Mouse (Mus musculus): ENCODE data around the gene Gm9964. TPM values are rescaled to one million over a fixed set of nuclear protein-coding genes. Genes with fewer than 3 reads are reported as not detected.
"Not testable (repeated sequence)": the region's sequence is repeated elsewhere in the genome, so short reads cannot be mapped to it uniquely, and the experiment has no call there.

The Gm9964 gene
- polyA plus RNA-seq, 1 experiment, result not detected

GRCm38 (mm10) chr11:79325663-79326062 is 29.0 kb upstream of the Gm9964 start:
- no peak for TF ChIP-seq POLR2A (IDR thresholded peaks at IDR 0.05; ENCODE audit: extremely low read depth, insufficient read depth, low read length)
- no peak for TF ChIP-seq CTCF (IDR thresholded peaks at IDR 0.05; ENCODE audit: extremely low read depth, insufficient read depth, low read length)
- H3K27ac ChIP-seq (ENCODE audit: insufficient read depth, low read length), result no peak overlapping the region
- H3K4me3 ChIP-seq (ENCODE audit: insufficient read depth, low read length), result no peak overlapping the region
- no peaks in the 10 kb centered on the region for H3K4me1 ChIP-seq (ENCODE audit: control insufficient read depth, insufficient read depth, low read length)

- Histone ChIP-seq H3K27ac (ENCODE audit: insufficient read depth, low read length) (no peak overlapping the region), H3K4me1 (ENCODE audit: control insufficient read depth, insufficient read depth, low read length) (no peaks in the 10 kb centered on the region), H3K4me3 (ENCODE audit: insufficient read depth, low read length) (no peak overlapping the region)
- TF ChIP-seq CTCF (IDR thresholded peaks at IDR 0.05; ENCODE audit: extremely low read depth, insufficient read depth, low read length) (no peak), POLR2A (IDR thresholded peaks at IDR 0.05; ENCODE audit: extremely low read depth, insufficient read depth, low read length) (no peak)
Observed at GRCm38 (mm10) chr11:79323985-79324685, 27.4 kb upstream of the Gm9964 start.

GRCm38 (mm10) chr11:79319807-79320206 is 23.1 kb upstream of the Gm9964 start:
- TF ChIP-seq POLR2A (IDR thresholded peaks at IDR 0.05; ENCODE audit: extremely low read depth, insufficient read depth, low read length) (no peak), CTCF (IDR thresholded peaks at IDR 0.05; ENCODE audit: extremely low read depth, insufficient read depth, low read length) (no peak)
- Histone ChIP-seq H3K4me3 (ENCODE audit: insufficient read depth, low read length) (no peak overlapping the region), H3K4me1 (ENCODE audit: control insufficient read depth, insufficient read depth, low read length) (no peaks in the 10 kb centered on the region)

GRCm38 (mm10) chr11:79316807-79317345 is 20.2 kb upstream of the Gm9964 start:
- TF ChIP-seq POLR2A (IDR thresholded peaks at IDR 0.05; ENCODE audit: extremely low read depth, insufficient read depth, low read length) (no peak), CTCF (IDR thresholded peaks at IDR 0.05; ENCODE audit: extremely low read depth, insufficient read depth, low read length) (no peak)

More at GRCm38 (mm10) chr11:79319807-79320206, 23.1 kb upstream of the Gm9964 start:
- H3K27ac ChIP-seq (ENCODE audit: insufficient read depth, low read length), result no peak overlapping the region

GRCm38 (mm10) chr11:79310467-79310866 is 13.8 kb upstream of the Gm9964 start:
- no peak overlapping the region for H3K4me3 ChIP-seq (ENCODE audit: insufficient read depth, low read length)
- H3K27ac ChIP-seq (ENCODE audit: insufficient read depth, low read length), result no peak overlapping the region
- no peaks in the 10 kb centered on the region for H3K4me1 ChIP-seq (ENCODE audit: control insufficient read depth, insufficient read depth, low read length)
- TF ChIP-seq CTCF (IDR thresholded peaks at IDR 0.05; ENCODE audit: extremely low read depth, insufficient read depth, low read length) (no peak), POLR2A (IDR thresholded peaks at IDR 0.05; ENCODE audit: extremely low read depth, insufficient read depth, low read length) (no peak)

More at GRCm38 (mm10) chr11:79316807-79317345, 20.2 kb upstream of the Gm9964 start:
- no peak overlapping the region for H3K27ac ChIP-seq (ENCODE audit: insufficient read depth, low read length)
- H3K4me3 ChIP-seq (ENCODE audit: insufficient read depth, low read length), result no peak overlapping the region
- H3K4me1 ChIP-seq (ENCODE audit: control insufficient read depth, insufficient read depth, low read length), result no peaks in the 10 kb centered on the region

- no peak overlapping the region for H3K27ac ChIP-seq (ENCODE audit: insufficient read depth, low read length)
Observed at GRCm38 (mm10) chr11:79307560-79308200, 11.0 kb upstream of the Gm9964 start.

GRCm38 (mm10) chr11:79306996-79307395 is 10.3 kb upstream of the Gm9964 start:
- H3K27ac ChIP-seq (ENCODE audit: insufficient read depth, low read length), result no peak overlapping the region
- no peaks in the 10 kb centered on the region for H3K4me1 ChIP-seq (ENCODE audit: control insufficient read depth, insufficient read depth, low read length)
- H3K4me3 ChIP-seq (ENCODE audit: insufficient read depth, low read length), result no peak overlapping the region
- TF ChIP-seq POLR2A (IDR thresholded peaks at IDR 0.05; ENCODE audit: extremely low read depth, insufficient read depth, low read length), result no peak
- no peak for TF ChIP-seq CTCF (IDR thresholded peaks at IDR 0.05; ENCODE audit: extremely low read depth, insufficient read depth, low read length)

More at GRCm38 (mm10) chr11:79307560-79308200, 11.0 kb upstream of the Gm9964 start:
- Histone ChIP-seq H3K4me1 (ENCODE audit: control insufficient read depth, insufficient read depth, low read length) (no peaks in the 10 kb centered on the region), H3K4me3 (ENCODE audit: insufficient read depth, low read length) (no peak overlapping the region)
- TF ChIP-seq POLR2A (IDR thresholded peaks at IDR 0.05; ENCODE audit: extremely low read depth, insufficient read depth, low read length) (no peak), CTCF (IDR thresholded peaks at IDR 0.05; ENCODE audit: extremely low read depth, insufficient read depth, low read length) (no peak)

- Histone ChIP-seq H3K4me3 (ENCODE audit: insufficient read depth, low read length) (no peak overlapping the region), H3K4me1 (ENCODE audit: control insufficient read depth, insufficient read depth, low read length) (no peaks in the 10 kb centered on the region), H3K27ac (ENCODE audit: insufficient read depth, low read length) (no peak overlapping the region)
- TF ChIP-seq CTCF (IDR thresholded peaks at IDR 0.05; ENCODE audit: extremely low read depth, insufficient read depth, low read length), result no peak
- TF ChIP-seq POLR2A (IDR thresholded peaks at IDR 0.05; ENCODE audit: extremely low read depth, insufficient read depth, low read length), result no peak
Observed at GRCm38 (mm10) chr11:79306510-79306909, 9.8 kb upstream of the Gm9964 start.

- H3K27ac ChIP-seq (ENCODE audit: insufficient read depth, low read length), result no peak overlapping the region
Observed at GRCm38 (mm10) chr11:79305697-79306340, 9.1 kb upstream of the Gm9964 start.

GRCm38 (mm10) chr11:79304245-79304644 is 7.5 kb upstream of the Gm9964 start:
- H3K4me3 ChIP-seq (ENCODE audit: insufficient read depth, low read length); H3K27ac ChIP-seq (ENCODE audit: insufficient read depth, low read length); H3K4me1 ChIP-seq (ENCODE audit: control insufficient read depth, insufficient read depth, low read length): not testable (repeated sequence)

More at GRCm38 (mm10) chr11:79305697-79306340, 9.1 kb upstream of the Gm9964 start:
- H3K4me1 ChIP-seq (ENCODE audit: control insufficient read depth, insufficient read depth, low read length), result no peaks in the 10 kb centered on the region
- H3K4me3 ChIP-seq (ENCODE audit: insufficient read depth, low read length), result no peak overlapping the region
- no peak for TF ChIP-seq CTCF (IDR thresholded peaks at IDR 0.05; ENCODE audit: extremely low read depth, insufficient read depth, low read length)
- no peak for TF ChIP-seq POLR2A (IDR thresholded peaks at IDR 0.05; ENCODE audit: extremely low read depth, insufficient read depth, low read length)

All from cortical plate, adult 2 months (tissue).